Mouse (Mus musculus): Measurements from ENCODE around the gene Dync1i1.
A peak's percentile ranks its signal among the peaks of the same experiment; 100 is the strongest.
"Not testable (repeated sequence)": the region's sequence is repeated elsewhere in the genome, so short reads cannot be mapped to it uniquely, and the experiment has no call there.

The Dync1i1 gene

GRCm38 (mm10) chr6:5725611-5726236 is at the start of gene Dync1i1:
Gene Dync1i1, plus strand, starts transcription at chr6:5725639.
- ATAC-seq (ENCODE audit: insufficient number of reproducible peaks, low FRiP score, low TSS enrichment) = peak; percentile 92

GRCm38 (mm10) chr6:5679738-5680137 is 45.7 kb upstream of the Dync1i1 start:
- ATAC-seq (ENCODE audit: insufficient number of reproducible peaks, low FRiP score, low TSS enrichment) = no peak

- no peak for ATAC-seq (ENCODE audit: insufficient number of reproducible peaks, low FRiP score, low TSS enrichment)
These were observed 23.6 kb upstream of the Dync1i1 start for GRCm38 (mm10) chr6:5701826-5702225.

- ATAC-seq (ENCODE audit: insufficient number of reproducible peaks, low FRiP score, low TSS enrichment) = not testable (repeated sequence)
These were observed 17.5 kb upstream of the Dync1i1 start for GRCm38 (mm10) chr6:5707894-5708293.

- ATAC-seq (ENCODE audit: insufficient number of reproducible peaks, low FRiP score, low TSS enrichment) = no peak
These were observed 15.3 kb upstream of the Dync1i1 start for GRCm38 (mm10) chr6:5710063-5710605.

- no peak for ATAC-seq (ENCODE audit: insufficient number of reproducible peaks, low FRiP score, low TSS enrichment)
These were observed 12.8 kb upstream of the Dync1i1 start for GRCm38 (mm10) chr6:5712620-5713019.

- no peak for ATAC-seq (ENCODE audit: insufficient number of reproducible peaks, low FRiP score, low TSS enrichment)
These were observed 10.3 kb upstream of the Dync1i1 start for GRCm38 (mm10) chr6:5715101-5715618.

GRCm38 (mm10) chr6:5718955-5719354 is 6.5 kb upstream of the Dync1i1 start:
- no peak for ATAC-seq (ENCODE audit: insufficient number of reproducible peaks, low FRiP score, low TSS enrichment)

- not testable (repeated sequence) for ATAC-seq (ENCODE audit: insufficient number of reproducible peaks, low FRiP score, low TSS enrichment)
These were observed 4.7 kb upstream of the Dync1i1 start for GRCm38 (mm10) chr6:5720716-5721115.

- ATAC-seq (ENCODE audit: insufficient number of reproducible peaks, low FRiP score, low TSS enrichment) = no peak
These were observed 1.5 kb upstream of the Dync1i1 start for GRCm38 (mm10) chr6:5723986-5724385.

GRCm38 (mm10) chr6:5726237-5726670 is 815 bp downstream of the Dync1i1 start:
- peak; percentile 47 for ATAC-seq (ENCODE audit: insufficient number of reproducible peaks, low FRiP score, low TSS enrichment)

- ATAC-seq (ENCODE audit: insufficient number of reproducible peaks, low FRiP score, low TSS enrichment) = no peak
These were observed 7.8 kb downstream of the Dync1i1 start for GRCm38 (mm10) chr6:5733217-5733616.

GRCm38 (mm10) chr6:5734398-5734797 is 9.0 kb downstream of the Dync1i1 start:
- ATAC-seq (ENCODE audit: insufficient number of reproducible peaks, low FRiP score, low TSS enrichment) = no peak

GRCm38 (mm10) chr6:5734862-5735261 is 9.4 kb downstream of the Dync1i1 start:
- ATAC-seq (ENCODE audit: insufficient number of reproducible peaks, low FRiP score, low TSS enrichment) = no peak

- ATAC-seq (ENCODE audit: insufficient number of reproducible peaks, low FRiP score, low TSS enrichment) = no peak
These were observed 14.3 kb downstream of the Dync1i1 start for GRCm38 (mm10) chr6:5739711-5740110.

GRCm38 (mm10) chr6:5741395-5742032 is 16.1 kb downstream of the Dync1i1 start:
- ATAC-seq (ENCODE audit: insufficient number of reproducible peaks, low FRiP score, low TSS enrichment) = no peak

- ATAC-seq (ENCODE audit: insufficient number of reproducible peaks, low FRiP score, low TSS enrichment) = no peak
These were observed 24.8 kb downstream of the Dync1i1 start for GRCm38 (mm10) chr6:5750079-5750711.

GRCm38 (mm10) chr6:5752128-5752527 is 26.7 kb downstream of the Dync1i1 start:
- ATAC-seq (ENCODE audit: insufficient number of reproducible peaks, low FRiP score, low TSS enrichment) = no peak

- ATAC-seq (ENCODE audit: insufficient number of reproducible peaks, low FRiP score, low TSS enrichment) = no peak
These were observed 27.2 kb downstream of the Dync1i1 start for GRCm38 (mm10) chr6:5752617-5753016.

GRCm38 (mm10) chr6:5756509-5757130 is 31.2 kb downstream of the Dync1i1 start:
- ATAC-seq (ENCODE audit: insufficient number of reproducible peaks, low FRiP score, low TSS enrichment) = no peak

GRCm38 (mm10) chr6:5762943-5763342 is 37.5 kb downstream of the Dync1i1 start:
- no peak for ATAC-seq (ENCODE audit: insufficient number of reproducible peaks, low FRiP score, low TSS enrichment)

Measured in cerebellum, adult (tissue).